Mouse (Mus musculus): Measurements from ENCODE around the gene Myh7.

GRCm38 (mm10) chr14:54939434-54940175, 54.8 kb downstream of the Myh7 start:
- peak; percentile 81 for TF ChIP-seq CTCF (IDR thresholded peaks at IDR 0.05; ENCODE audit: low read depth)
- TF ChIP-seq EP300 (IDR thresholded peaks at IDR 0.05; ENCODE audit: low read depth) = no peak

All from heart, postnatal 0 days (tissue).